Mouse (Mus musculus): ENCODE results near the gene Trex1.

GRCm38 (mm10) chr9:109008081-109008480, 51.5 kb downstream of the Trex1 start:
- no peak for TF ChIP-seq HCFC1 (IDR thresholded peaks at IDR 0.05; ENCODE audit: borderline replicate concordance, insufficient read depth, low read length)
- no peak for TF ChIP-seq MAFK (IDR thresholded peaks at IDR 0.05; ENCODE audit: insufficient read depth, low read depth, low read length)
- no peak for TF ChIP-seq CHD2 (IDR thresholded peaks at IDR 0.05; ENCODE audit: low read depth, low read length)

Measured in ES-E14 (cell line).